Comparison of ENCODE assay signal across 13 mouse cellular contexts in the genomic region with DNA sequence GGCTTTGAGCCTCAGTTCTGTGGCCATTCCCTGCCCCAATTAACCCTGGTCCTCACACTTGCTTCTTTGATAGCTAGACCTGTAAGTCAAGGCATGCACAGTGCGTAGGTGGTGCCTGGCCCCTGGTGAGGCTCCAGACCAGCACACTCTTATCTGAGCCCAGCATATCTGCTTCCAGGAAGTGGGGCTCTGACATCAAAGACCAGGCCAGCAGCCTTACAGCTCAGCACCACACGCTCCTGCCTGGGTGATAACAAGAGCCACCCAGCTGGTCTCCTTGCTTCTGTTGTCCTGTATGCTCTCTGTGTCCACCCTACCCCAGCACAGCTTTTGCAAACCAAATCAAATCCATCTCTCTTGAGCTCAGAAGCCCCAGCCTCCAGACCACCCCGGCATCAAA. TPM values are rescaled to one million over a fixed set of nuclear protein-coding genes. Genes with fewer than 3 reads are reported as not detected.
DNase-seq lines count a peak whose midpoint lies in the region; ATAC-seq and TF ChIP-seq lines count a peak whose summit lies in the region.
"Had no signal": no experiment of that assay in that cellular context is flagged by ENCODE, and none has a peak within 500 bp of the region (broad histone marks: within the 10 kb centered on the region; RNA-seq: fewer than 3 reads in every experiment).

No protein-coding gene starts in this region.

- TF ChIP-seq CTCF in liver, embryonic 14.5 days (IDR thresholded peaks at IDR 0.05; ENCODE audit: low read depth): no peak
- TF ChIP-seq CTCF in stomach, postnatal 0 days (IDR thresholded peaks at IDR 0.05; ENCODE audit: low read depth): no peak

- H3K9me3 ChIP-seq in forebrain, embryonic 10.5 days: no peaks in the 10 kb centered on the region
- H3K9me3 ChIP-seq in forebrain, embryonic 13.5 days (replicated peaks): no peaks in the 10 kb centered on the region
- no peaks in the 10 kb centered on the region for H3K9me3 ChIP-seq in midbrain, embryonic 10.5 days (replicated peaks)
- no peaks in the 10 kb centered on the region for H3K9me3 ChIP-seq in midbrain, embryonic 16.5 days (replicated peaks; ENCODE audit: control insufficient read depth, low read length, poor library complexity, severe bottlenecking)
- no peaks in the 10 kb centered on the region for H3K9me3 ChIP-seq in liver, embryonic 14.5 days (ENCODE audit: control insufficient read depth, low read length)
- no peaks in the 10 kb centered on the region for H3K9me3 ChIP-seq in stomach, postnatal 0 days (ENCODE audit: control insufficient read depth, low read length)
- H3K9me3 ChIP-seq: forebrain, embryonic 12.5 days had no signal

- peak; percentile 95 for TF ChIP-seq EP300 in liver, embryonic 14.5 days (IDR thresholded peaks at IDR 0.05; ENCODE audit: low read depth)
- no peak for TF ChIP-seq EP300 in stomach, postnatal 0 days (optimal IDR thresholded peaks at IDR 0.05)

- peaks cover 14% of the 10 kb centered on the region for H3K4me1 ChIP-seq in forebrain, embryonic 10.5 days
- 0 out of 2 replicates have a peak, but pooled peaks cover 3% of the 10 kb centered on the region for H3K4me1 ChIP-seq in forebrain, embryonic 13.5 days
- H3K4me1 ChIP-seq in midbrain, embryonic 10.5 days: peaks cover 17% of the 10 kb centered on the region
- no peaks in the 10 kb centered on the region for H3K4me1 ChIP-seq in midbrain, embryonic 16.5 days (ENCODE audit: control insufficient read depth, insufficient read depth, low read length)
- H3K4me1 ChIP-seq in liver, embryonic 14.5 days (replicated peaks; ENCODE audit: control insufficient read depth in 2 of 2, insufficient read depth in 2 of 2, low read length in 1 of 2): peaks cover 70 to 85% of the 10 kb centered on the region in 2 experiments
- no peaks in the 10 kb centered on the region for H3K4me1 ChIP-seq in stomach, postnatal 0 days (replicated peaks; ENCODE audit: control insufficient read depth, insufficient read depth)
- H3K4me1 ChIP-seq: forebrain, embryonic 12.5 days had no signal

- peak; percentile 23 for DNase-seq in forebrain, embryonic 10.5 days (ENCODE audit: extremely low spot score, low spot score)
- no peak for DNase-seq in midbrain, embryonic 10.5 days (ENCODE audit: low spot score)
- DNase-seq in liver, embryonic 14.5 days (ENCODE audit: low read depth in 3 of 3, low spot score in 3 of 3): peak; percentile 90 to 94 (median 91)
- peak; percentile 60 for DNase-seq in stomach, postnatal 0 days (ENCODE audit: low spot score)
- no peak for DNase-seq in layer of hippocampus, adult 11-12 months (ENCODE audit: low spot score)
- DNase-seq in adrenal gland, adult 2 months: no peak
- DNase-seq: adrenal gland, postnatal 14 days; cerebellum, adult 8-10 months; kidney, adult 9 months; lung, adult 2 months had no signal

- no peak for ATAC-seq in forebrain, embryonic 13.5 days
- no peak for ATAC-seq in midbrain, embryonic 16.5 days
- peak; percentile 92 for ATAC-seq in liver, embryonic 14.5 days (ENCODE audit: insufficient read depth)
- ATAC-seq in stomach, postnatal 0 days (ENCODE audit: low FRiP score, low TSS enrichment): peak; percentile 46

- H3K36me3 ChIP-seq in forebrain, embryonic 10.5 days (replicated peaks): no peaks in the 10 kb centered on the region
- H3K36me3 ChIP-seq in forebrain, embryonic 13.5 days (ENCODE audit: poor library complexity, severe bottlenecking): no peaks in the 10 kb centered on the region
- H3K36me3 ChIP-seq in midbrain, embryonic 10.5 days: no peaks in the 10 kb centered on the region
- no peaks in the 10 kb centered on the region for H3K36me3 ChIP-seq in midbrain, embryonic 16.5 days (ENCODE audit: control insufficient read depth, insufficient read depth, low read length)
- no peaks in the 10 kb centered on the region for H3K36me3 ChIP-seq in liver, embryonic 14.5 days (replicated peaks; ENCODE audit: control insufficient read depth, insufficient read depth, low read depth)
- no peaks in the 10 kb centered on the region for H3K36me3 ChIP-seq in stomach, postnatal 0 days (ENCODE audit: control insufficient read depth, insufficient read depth, low read length)
- H3K36me3 ChIP-seq: forebrain, embryonic 12.5 days had no signal

- no peak overlapping the region for H3K4me3 ChIP-seq in forebrain, embryonic 10.5 days
- H3K4me3 ChIP-seq in forebrain, embryonic 13.5 days: no peak overlapping the region
- no peak overlapping the region for H3K4me3 ChIP-seq in midbrain, embryonic 10.5 days
- no peak overlapping the region for H3K4me3 ChIP-seq in midbrain, embryonic 16.5 days (ENCODE audit: low read depth, low read length)
- H3K4me3 ChIP-seq in liver, embryonic 14.5 days (ENCODE audit: insufficient read depth in 1 of 2, low read depth in 2 of 2, low read length in 2 of 2): peak overlapping the region; percentile 47 to 49
- H3K4me3 ChIP-seq in stomach, postnatal 0 days (ENCODE audit: low read depth, low read length): no peak overlapping the region
- H3K4me3 ChIP-seq: forebrain, embryonic 12.5 days had no signal

- WGBS in forebrain, embryonic 10.5 days: 74% methylated on average over 3 of the region's 3 CpGs
- 73% methylated on average over 3 of the region's 3 CpGs for WGBS in forebrain, embryonic 13.5 days
- WGBS in midbrain, embryonic 10.5 days: 69% methylated on average over 3 of the region's 3 CpGs
- 74% methylated on average over 3 of the region's 3 CpGs for WGBS in midbrain, embryonic 16.5 days
- WGBS in liver, embryonic 14.5 days (ENCODE audit: insufficient replicate concordance): 1% methylated on average over 3 of the region's 3 CpGs
- 51% methylated on average over 3 of the region's 3 CpGs for WGBS in stomach, postnatal 0 days

- H3K4me2 ChIP-seq in forebrain, embryonic 13.5 days: no peak overlapping the region
- no peak overlapping the region for H3K4me2 ChIP-seq in midbrain, embryonic 16.5 days (ENCODE audit: low read length)
- peak overlapping the region; percentile 74 for H3K4me2 ChIP-seq in liver, embryonic 14.5 days (ENCODE audit: low read depth)
- H3K4me2 ChIP-seq in stomach, postnatal 0 days (replicated peaks; ENCODE audit: low read depth): no peak overlapping the region
- H3K4me2 ChIP-seq: forebrain, embryonic 12.5 days had no signal

- H3K27ac ChIP-seq in forebrain, embryonic 10.5 days: peak overlapping the region; percentile 77
- H3K27ac ChIP-seq in forebrain, embryonic 13.5 days: no peak overlapping the region
- H3K27ac ChIP-seq in midbrain, embryonic 10.5 days (replicated peaks): peak overlapping the region; percentile 4; the same call in 1 of the 2 replicates
- H3K27ac ChIP-seq in midbrain, embryonic 16.5 days (ENCODE audit: low read length): no peak overlapping the region
- peak overlapping the region; percentile 98 for H3K27ac ChIP-seq in liver, embryonic 14.5 days
- H3K27ac ChIP-seq in stomach, postnatal 0 days (replicated peaks): no peak overlapping the region
- H3K27ac ChIP-seq: forebrain, embryonic 12.5 days had no signal

- H3K27me3 ChIP-seq in forebrain, embryonic 10.5 days (ENCODE audit: poor library complexity, severe bottlenecking): peaks cover 73% of the 10 kb centered on the region
- 0 out of 2 replicates have a peak, but pooled peaks cover 4% of the 10 kb centered on the region for H3K27me3 ChIP-seq in forebrain, embryonic 13.5 days
- peaks cover 35% of the 10 kb centered on the region for H3K27me3 ChIP-seq in midbrain, embryonic 10.5 days (ENCODE audit: low read depth, poor library complexity, severe bottlenecking)
- H3K27me3 ChIP-seq in midbrain, embryonic 16.5 days (ENCODE audit: control insufficient read depth, insufficient read depth, low read depth, low read length): no peaks in the 10 kb centered on the region
- H3K27me3 ChIP-seq in liver, embryonic 14.5 days (ENCODE audit: control insufficient read depth, insufficient read depth, low read length): no peaks in the 10 kb centered on the region
- no peaks in the 10 kb centered on the region for H3K27me3 ChIP-seq in stomach, postnatal 0 days (ENCODE audit: control insufficient read depth, insufficient read depth, low read length)

- no peak overlapping the region for H3K9ac ChIP-seq in forebrain, embryonic 13.5 days
- no peak overlapping the region for H3K9ac ChIP-seq in midbrain, embryonic 16.5 days (ENCODE audit: low read depth, low read length)
- peak overlapping the region; percentile 69 for H3K9ac ChIP-seq in liver, embryonic 14.5 days (replicated peaks)
- no peak overlapping the region for H3K9ac ChIP-seq in stomach, postnatal 0 days (ENCODE audit: low read length)
- H3K9ac ChIP-seq: forebrain, embryonic 12.5 days had no signal

RNA-seq across cellular contexts. Expression of gene Ano1, which starts 34.8 kb away (rescaled TPM):
- 17.9 and 22.3 TPM in 2 replicates for polyA plus RNA-seq in forebrain, embryonic 10.5 days (2016; fragmentation: Nextera tagmentation; extraction: Ambion mirVana)
- 12.3 and 14.3 TPM in 2 replicates for polyA plus RNA-seq in forebrain, embryonic 13.5 days (2015; fragmentation: Nextera tagmentation; extraction: Ambion mirVana)
- polyA plus RNA-seq in midbrain, embryonic 10.5 days (2016; fragmentation: Nextera tagmentation; extraction: Ambion mirVana): 29.4 and 41.5 TPM in 2 replicates
- 9.8 and 11.2 TPM in 2 replicates for polyA plus RNA-seq in midbrain, embryonic 16.5 days (2015; fragmentation: Nextera tagmentation; extraction: Ambion mirVana)
- polyA plus RNA-seq in liver, embryonic 14.5 days (2012; rRNA removed): 1.5 and 1.6 TPM in 2 replicates
- polyA plus RNA-seq in liver, embryonic 14.5 days (2014; fragmentation: Nextera tagmentation; extraction: Ambion mirVana): 1.4 and 2.1 TPM in 2 replicates
- 32.4 and 41.6 TPM in 2 replicates for polyA plus RNA-seq in stomach, postnatal 0 days (2015; fragmentation: Nextera tagmentation; extraction: Ambion mirVana)
- 10 to 100 TPM; 24.6 to 32.4 TPM for total RNA-seq in adrenal gland, adult 2 months (2021)
- polyA plus RNA-seq in adrenal gland, adult 2 months (2012; rRNA removed): 13.9 and 17.1 TPM in 2 replicates

RNA-seq across cellular contexts. Expression of gene Fgf3, which starts 51.3 kb away (rescaled TPM):
- 0.98 and 1.2 TPM in 2 replicates for polyA plus RNA-seq in forebrain, embryonic 10.5 days (2016; fragmentation: Nextera tagmentation; extraction: Ambion mirVana)
- polyA plus RNA-seq in forebrain, embryonic 13.5 days (2015; fragmentation: Nextera tagmentation; extraction: Ambion mirVana): 2.0 and 2.3 TPM in 2 replicates
- 2.9 TPM in 2 replicates for polyA plus RNA-seq in midbrain, embryonic 10.5 days (2016; fragmentation: Nextera tagmentation; extraction: Ambion mirVana)
- polyA plus RNA-seq in midbrain, embryonic 16.5 days (2015; fragmentation: Nextera tagmentation; extraction: Ambion mirVana): 1.4 and 2.0 TPM in 2 replicates
- 0.10 TPM in 2 replicates for polyA plus RNA-seq in liver, embryonic 14.5 days (2012; rRNA removed)
- polyA plus RNA-seq in liver, embryonic 14.5 days (2014; fragmentation: Nextera tagmentation; extraction: Ambion mirVana): 0.10 and 0.13 TPM in 2 replicates
- 0.47 and 1.1 TPM in 2 replicates for polyA plus RNA-seq in stomach, postnatal 0 days (2015; fragmentation: Nextera tagmentation; extraction: Ambion mirVana)
- under 1 TPM; 0.81 to 0.93 TPM for total RNA-seq in adrenal gland, adult 2 months (2021)
- polyA plus RNA-seq in adrenal gland, adult 2 months (2012; rRNA removed): 3.5 and 4.9 TPM in 2 replicates
- polyA plus RNA-seq: lung, adult 2 months had no signal

Comparison
In these comparisons a context has a peak if more than half of its experiments do, and no peak if none do; other contexts are left out.
1. H3K27ac ChIP-seq: peak in forebrain, embryonic 10.5 days (single experiment), midbrain, embryonic 10.5 days (single experiment) and liver, embryonic 14.5 days (single experiment); none in forebrain, embryonic 13.5 days (single experiment), midbrain, embryonic 16.5 days (single experiment) and stomach, postnatal 0 days (single experiment).
2. DNase-seq: peak in forebrain, embryonic 10.5 days (single experiment), liver, embryonic 14.5 days (3 of 3) and stomach, postnatal 0 days (single experiment); none in midbrain, embryonic 10.5 days (single experiment), layer of hippocampus, adult 11-12 months (single experiment) and adrenal gland, adult 2 months (single experiment).
3. H3K4me3 ChIP-seq: peak in liver, embryonic 14.5 days (2 of 2); none in forebrain, embryonic 10.5 days (single experiment), forebrain, embryonic 13.5 days (single experiment), midbrain, embryonic 10.5 days (single experiment), midbrain, embryonic 16.5 days (single experiment) and stomach, postnatal 0 days (single experiment).
4. ATAC-seq: peak in liver, embryonic 14.5 days (single experiment) and stomach, postnatal 0 days (single experiment); none in forebrain, embryonic 13.5 days (single experiment) and midbrain, embryonic 16.5 days (single experiment).